Mouse (Mus musculus) neural tube, embryonic 10.5 days (tissue): ENCODE data around the gene Serpini1.

Experiments used
- DNase-seq: peaks from one replicate; pipeline ENCODE4 v3.0.0-alpha.2; 2017; ENCODE audit warnings: low spot score; ENCODE audit errors: extremely low spot score

Gene Serpini1

DNA sequence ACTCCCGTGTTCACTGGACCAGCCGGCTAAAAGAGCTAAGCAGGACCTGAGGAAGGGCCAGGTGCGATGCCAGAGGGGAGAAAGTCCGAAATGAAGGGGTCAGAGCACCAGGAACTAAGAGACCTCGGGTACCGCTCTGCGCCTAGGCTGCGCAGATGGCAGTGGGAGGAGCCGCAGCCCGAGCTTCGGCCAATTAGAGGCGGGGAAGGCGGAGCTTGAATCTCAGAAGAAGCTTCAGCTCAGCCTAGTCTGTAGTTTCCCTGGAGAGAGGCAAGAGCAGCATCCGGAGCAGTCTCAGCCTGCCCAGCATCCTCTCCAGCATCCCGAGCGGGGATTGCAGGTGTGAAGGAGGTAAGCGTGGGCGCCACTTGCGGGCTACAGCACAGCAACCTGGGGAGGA is at the start of gene Serpini1:
Gene Serpini1 (plus strand): TSS at position 256 of the 400 bp plus-strand sequence.
- DNase-seq, result no peak

DNA sequence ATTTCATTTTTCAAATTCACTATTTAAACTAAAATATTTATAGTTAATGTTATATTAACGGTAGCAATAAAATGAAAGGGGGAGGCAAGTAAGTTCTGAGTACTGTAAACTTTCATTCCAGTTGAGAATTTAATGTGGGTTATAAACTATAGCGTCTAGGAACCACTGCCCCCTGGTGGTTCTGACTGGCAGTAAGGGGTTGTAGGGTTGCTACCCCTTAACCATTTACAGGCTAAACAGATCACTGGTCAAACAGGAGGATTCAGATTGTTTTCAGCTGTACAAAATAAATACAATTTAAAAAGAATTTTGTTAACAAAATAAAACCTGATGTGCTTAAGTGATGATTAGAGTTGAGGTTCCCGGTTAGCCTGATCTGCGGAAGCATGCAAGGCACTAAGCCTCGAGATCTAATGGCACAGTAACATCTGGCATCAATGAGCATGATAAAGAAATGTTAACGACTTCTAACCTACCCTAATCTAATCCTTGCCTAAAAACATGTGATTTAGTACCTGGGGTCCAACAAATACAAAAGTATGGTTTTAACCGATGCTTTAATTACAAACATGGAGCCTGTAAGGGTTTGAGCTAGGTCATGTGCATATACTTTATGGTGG is 39.6 kb upstream of the Serpini1 start:
- DNase-seq, result peak; percentile 40

DNA sequence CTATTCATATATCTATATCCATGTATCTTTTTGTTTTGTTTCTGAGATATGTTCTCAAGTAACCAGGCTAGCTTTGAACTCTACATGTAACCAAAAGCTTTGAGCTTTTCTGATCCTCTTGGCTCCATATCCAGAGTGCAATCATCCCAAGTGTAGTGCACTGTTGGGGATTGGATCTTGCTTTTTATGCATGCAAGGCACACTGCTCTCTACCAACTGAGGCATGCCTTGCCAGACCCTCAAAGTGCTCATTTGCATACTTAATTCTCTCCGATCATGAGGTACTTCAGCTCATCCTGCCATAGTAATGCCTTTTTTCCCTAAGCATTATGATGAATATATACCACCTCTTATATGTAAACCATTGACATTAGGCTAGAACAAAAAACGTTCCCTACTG is 36.0 kb upstream of the Serpini1 start:
- no peak for DNase-seq

- DNase-seq, result no peak
Measured at GRCm38 (mm10) chr3:75522527-75522926, 34.8 kb upstream of the Serpini1 start.

DNA sequence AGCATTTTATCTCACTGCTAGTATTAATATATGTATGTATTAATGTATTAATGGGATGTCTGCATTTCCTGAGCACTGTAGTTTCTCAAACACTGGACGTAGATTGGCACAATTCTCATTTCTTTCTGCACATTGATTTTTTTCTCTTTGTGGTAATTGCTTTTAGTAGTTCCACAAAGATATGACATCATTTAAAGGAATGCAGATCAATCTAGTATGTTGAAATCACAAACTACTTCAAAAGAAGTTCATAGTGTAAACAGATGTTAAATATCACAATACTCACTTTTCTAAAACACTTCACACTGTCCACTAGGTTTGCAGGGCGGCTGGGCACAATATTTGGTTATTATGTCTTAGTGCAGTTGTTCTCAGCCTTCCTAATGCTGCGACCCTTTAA is 26.3 kb upstream of the Serpini1 start:
- DNase-seq, result no peak

DNA sequence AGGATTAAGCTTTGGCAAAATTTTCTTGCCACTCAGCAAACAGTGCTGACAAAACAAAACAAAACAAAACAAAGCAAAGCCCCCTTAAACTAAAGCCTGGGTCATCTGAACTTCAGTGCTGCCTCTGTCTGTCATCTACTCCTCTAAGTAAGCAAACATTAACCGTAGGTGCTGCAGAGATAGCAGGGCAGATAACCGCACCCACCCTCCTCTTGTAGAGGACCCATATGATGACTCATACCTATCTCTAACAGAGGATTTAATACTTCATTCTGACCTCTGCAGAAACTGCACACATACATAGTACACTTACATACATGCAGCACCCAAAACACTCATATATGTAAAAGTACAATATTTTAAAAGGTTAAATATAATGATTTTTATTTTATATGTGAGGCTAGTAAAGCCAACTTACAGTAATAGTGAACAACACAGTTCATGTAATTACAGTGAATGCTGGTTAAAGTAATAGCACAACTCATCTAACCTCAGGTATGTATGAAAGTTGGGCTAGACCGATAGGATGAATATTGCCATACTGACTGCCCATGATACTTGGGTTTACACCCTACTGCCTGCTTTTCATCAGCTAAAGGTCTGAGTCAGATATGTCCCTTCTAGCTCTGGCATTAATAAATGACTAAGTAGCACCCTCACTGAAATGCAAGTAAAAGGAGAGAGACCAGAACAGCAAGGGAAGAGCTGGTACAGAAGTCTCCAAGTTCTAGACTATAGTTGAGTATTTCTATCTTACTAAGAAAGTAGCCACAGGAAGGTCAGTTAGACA is 23.1 kb upstream of the Serpini1 start:
- DNase-seq, result no peak

- DNase-seq, result no peak
Measured at GRCm38 (mm10) chr3:75541259-75541658, 16.1 kb upstream of the Serpini1 start.

DNA sequence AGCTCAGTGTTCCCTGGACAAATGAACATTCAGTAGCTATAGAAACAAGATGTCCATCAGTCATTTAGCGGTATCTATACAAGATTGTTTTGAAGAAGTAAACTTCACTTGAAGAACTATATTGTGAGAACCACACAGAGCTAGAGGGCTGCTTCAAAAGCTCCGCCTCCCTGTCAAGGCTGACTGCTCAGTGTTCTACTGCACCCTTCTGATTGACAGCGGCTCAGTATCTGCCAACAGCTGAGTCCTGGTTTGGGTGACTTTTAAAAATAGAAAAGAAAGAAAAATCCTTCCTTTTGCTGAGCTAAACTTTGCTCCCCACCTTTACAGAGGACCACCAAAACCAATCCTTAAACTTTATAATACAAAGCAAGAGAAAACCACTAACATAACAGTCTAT is 14.5 kb upstream of the Serpini1 start:
- DNase-seq, result no peak

- no peak for DNase-seq
Measured at GRCm38 (mm10) chr3:75544287-75544686, 13.1 kb upstream of the Serpini1 start.

DNA sequence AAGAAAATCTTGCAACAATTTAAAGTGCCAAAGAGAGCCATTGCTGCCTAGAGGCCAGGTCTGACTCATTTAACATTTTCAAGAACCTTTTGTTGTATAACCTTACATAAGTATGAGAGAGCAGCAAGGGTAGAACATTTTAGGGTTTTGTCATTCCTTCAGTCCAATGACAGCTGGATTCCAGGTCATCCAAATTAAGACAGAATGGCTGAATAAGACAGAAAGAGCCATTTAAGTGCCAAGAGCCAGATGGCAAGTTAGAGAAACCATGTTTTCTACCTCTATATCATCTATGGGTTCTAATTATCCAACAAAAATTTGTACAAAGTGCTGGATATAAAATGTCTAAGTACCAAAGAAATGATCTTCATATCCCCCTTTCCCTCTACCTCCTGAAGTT is 6.1 kb upstream of the Serpini1 start:
- DNase-seq, result no peak

- DNase-seq, result no peak
Measured at GRCm38 (mm10) chr3:75556121-75556694, 1.1 kb upstream of the Serpini1 start.

- peak; percentile 99 for DNase-seq
Measured at GRCm38 (mm10) chr3:75556695-75557291, 554 bp upstream of the Serpini1 start, which contains the start of gene Pdcd10. TSS of gene Pdcd10 (minus strand) at chr3:75556856.

- DNase-seq, result no peak
Measured at GRCm38 (mm10) chr3:75574074-75574473, 16.7 kb downstream of the Serpini1 start.

DNA sequence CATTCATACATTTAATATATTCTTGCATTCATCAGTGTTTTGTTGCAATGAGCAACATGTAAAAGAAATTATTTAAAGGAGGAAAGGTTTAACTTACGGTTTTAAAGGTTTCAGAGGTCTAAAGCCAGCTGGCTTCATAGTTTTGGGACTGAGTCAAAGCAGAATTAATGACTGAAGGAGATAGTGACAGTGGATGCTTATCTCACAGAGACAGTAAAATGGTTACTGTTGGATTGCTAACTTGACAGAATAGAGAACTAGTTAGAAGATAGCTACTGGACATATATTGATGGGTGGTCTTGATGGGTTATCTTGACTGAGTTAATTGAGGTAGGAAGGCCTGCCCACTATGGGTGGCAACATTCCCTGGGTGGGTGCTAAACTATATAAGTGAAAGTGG is 18.2 kb downstream of the Serpini1 start:
- DNase-seq, result no peak

DNA sequence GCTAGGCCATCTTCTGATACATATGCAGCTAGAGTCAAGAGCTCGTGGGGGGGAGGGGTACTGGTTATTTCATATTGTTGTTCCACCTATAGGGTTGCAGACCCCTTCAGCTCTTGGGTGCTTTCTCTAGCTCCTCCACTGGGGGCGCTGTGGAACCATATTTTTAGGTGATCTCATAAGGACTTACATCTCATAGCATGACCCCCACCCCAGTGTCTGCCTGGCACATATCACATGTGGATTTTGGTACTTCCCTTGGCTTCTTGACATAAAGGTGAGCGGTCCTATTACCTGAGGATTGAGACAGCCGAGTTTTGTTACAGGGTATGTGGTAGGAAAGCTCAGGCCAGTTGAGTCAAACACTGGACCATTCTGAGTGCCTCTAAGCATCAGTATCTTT is 22.0 kb downstream of the Serpini1 start:
- peak; percentile 23 for DNase-seq

GRCm38 (mm10) chr3:75583293-75583692 is 25.9 kb downstream of the Serpini1 start:
- no peak for DNase-seq

- DNase-seq, result no peak
Measured at GRCm38 (mm10) chr3:75584898-75585297, 27.6 kb downstream of the Serpini1 start.

- no peak for DNase-seq
Measured at GRCm38 (mm10) chr3:75611019-75611418, 53.7 kb downstream of the Serpini1 start.

DNA sequence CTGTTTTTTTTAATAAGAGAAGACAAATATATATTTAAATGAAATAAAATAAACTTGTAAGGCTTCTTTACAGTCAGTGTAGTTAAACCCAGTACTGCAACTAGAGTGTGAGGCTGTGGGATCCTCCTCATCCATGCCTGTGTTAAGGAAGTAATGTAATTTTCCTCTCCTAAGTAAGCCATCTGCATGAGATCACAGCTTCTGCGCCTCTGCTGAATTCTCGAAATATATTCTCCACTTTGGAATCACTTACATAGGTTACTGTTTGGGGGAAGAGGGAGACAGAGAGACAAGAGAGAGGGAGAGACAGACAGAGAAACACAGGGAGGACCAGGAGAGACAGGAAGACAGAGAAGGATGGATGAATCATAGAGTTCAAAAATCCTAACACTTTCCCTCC is 67.3 kb downstream of the Serpini1 start:
- no peak for DNase-seq

GRCm38 (mm10) chr3:75630988-75631615 is 73.8 kb downstream of the Serpini1 start:
- no peak for DNase-seq

GRCm38 (mm10) chr3:75633221-75633620 is 75.9 kb downstream of the Serpini1 start:
- DNase-seq, result no peak

DNA sequence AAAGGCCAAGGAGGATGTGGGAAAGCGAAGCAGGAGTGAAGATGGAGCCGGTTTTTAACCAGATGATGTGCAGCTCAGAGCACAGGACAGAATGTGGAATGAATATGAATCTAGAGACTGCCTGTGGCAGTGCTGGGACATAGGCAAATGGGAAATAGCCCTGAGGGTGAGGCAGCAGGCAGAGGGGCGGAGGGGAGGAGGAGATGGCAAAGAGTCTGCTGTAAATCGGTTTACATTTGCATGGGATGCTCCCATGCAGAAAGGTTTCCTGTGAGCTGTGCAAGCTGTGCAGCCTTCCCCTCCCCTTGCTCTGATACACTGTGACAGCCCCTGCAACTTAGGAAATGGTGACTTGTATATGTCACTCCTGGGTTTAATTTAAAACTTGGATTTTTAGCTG is 76.3 kb downstream of the Serpini1 start:
- DNase-seq, result no peak
